Mouse (Mus musculus): Measurements from ENCODE around the gene F3. TPM values are rescaled to one million over a fixed set of nuclear protein-coding genes. Genes with fewer than 3 reads are reported as not detected.

F3 gene
- polyA plus RNA-seq, 1 experiment from 2014 or later = 1.7 TPM

DNA sequence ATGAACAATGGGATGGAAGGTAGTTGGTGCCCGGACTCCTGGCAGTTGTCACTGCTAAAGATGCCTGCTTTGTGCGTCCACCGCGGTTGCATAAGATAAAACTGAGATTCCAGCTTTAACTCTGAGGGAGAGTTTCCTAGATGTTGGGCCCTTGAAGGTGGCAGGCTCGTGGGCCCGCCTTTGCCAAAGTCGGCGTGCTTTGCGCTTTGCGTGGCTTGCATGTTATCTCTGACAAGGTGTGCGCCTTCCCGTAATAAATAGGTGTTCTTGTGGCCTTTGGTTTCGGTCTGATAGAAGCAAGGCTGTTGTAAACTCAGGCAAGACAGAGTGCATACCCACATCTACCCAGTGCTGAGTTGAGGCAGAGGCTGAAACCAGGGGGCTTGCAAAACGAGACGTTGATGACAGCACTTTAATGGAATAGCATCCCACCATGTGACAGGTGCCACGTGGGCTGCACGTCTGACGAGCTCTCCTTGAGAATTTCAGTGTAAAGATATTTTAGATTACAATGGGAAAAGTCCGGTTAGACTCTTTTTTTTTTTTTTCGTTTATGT is 709 bp downstream of the F3 start:
- Histone ChIP-seq H3K9ac (ENCODE audit: low read depth, low read length) (no peak overlapping the region), H3K4me3 (ENCODE audit: low read depth, low read length) (peak overlapping the region; percentile 58), H3K4me2 (peak overlapping the region; percentile 69), H3K36me3 (ENCODE audit: control insufficient read depth, insufficient read depth, low read length) (no peaks in the 10 kb centered on the region), H3K9me3 (ENCODE audit: control insufficient read depth, low read length) (no peaks in the 10 kb centered on the region), H3K27ac (ENCODE audit: low read depth, low read length) (no peak overlapping the region), H3K4me1 (replicated peaks; ENCODE audit: control insufficient read depth, insufficient read depth, low read length) (no peaks in the 10 kb centered on the region; the same call in 1 of the 2 replicates), H3K27me3 (replicated peaks; ENCODE audit: control insufficient read depth, insufficient read depth, low read length) (peaks cover 31% of the 10 kb centered on the region)
- WGBS = 9% methylated on average over 20 of the region's 20 CpGs
- no peak for ATAC-seq (replicated peaks; ENCODE audit: low FRiP score)
- DNase-seq (ENCODE audit: low spot score) = no peak

GRCm38 (mm10) chr3:121724553-121724952 is 1.2 kb downstream of the F3 start:
- WGBS = 47% methylated on average over 12 of the region's 12 CpGs
- Histone ChIP-seq H3K4me3 (ENCODE audit: low read depth, low read length) (no peak overlapping the region), H3K4me2 (no peak overlapping the region), H3K9ac (ENCODE audit: low read depth, low read length) (no peak overlapping the region), H3K36me3 (ENCODE audit: control insufficient read depth, insufficient read depth, low read length) (no peaks in the 10 kb centered on the region), H3K4me1 (replicated peaks; ENCODE audit: control insufficient read depth, insufficient read depth, low read length) (no peaks in the 10 kb centered on the region; the same call in 1 of the 2 replicates), H3K9me3 (ENCODE audit: control insufficient read depth, low read length) (no peaks in the 10 kb centered on the region), H3K27ac (ENCODE audit: low read depth, low read length) (no peak overlapping the region), H3K27me3 (replicated peaks; ENCODE audit: control insufficient read depth, insufficient read depth, low read length) (peaks cover 31% of the 10 kb centered on the region)
- ATAC-seq (replicated peaks; ENCODE audit: low FRiP score) (no peak), DNase-seq (ENCODE audit: low spot score) (no peak)

DNA sequence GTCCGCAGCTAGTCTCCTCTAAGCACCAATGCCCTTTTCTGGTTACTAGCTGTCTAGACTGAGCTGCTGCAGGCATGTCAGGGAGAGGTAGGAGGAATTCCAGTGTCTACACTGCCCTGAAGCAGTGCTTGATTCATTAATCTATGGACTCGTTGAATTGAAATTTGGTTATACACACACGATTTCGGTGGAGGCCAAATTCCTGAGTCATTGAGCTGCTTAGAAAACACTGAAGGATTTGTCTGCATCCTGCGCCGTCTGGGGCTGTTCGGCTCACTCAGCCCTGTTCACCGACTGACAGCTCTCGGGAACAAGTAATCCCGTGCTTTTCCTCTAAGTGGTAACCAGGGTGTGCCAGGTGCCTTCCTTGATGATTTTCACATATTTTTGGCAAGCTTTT is 2.3 kb downstream of the F3 start:
- Histone ChIP-seq H3K27me3 (replicated peaks; ENCODE audit: control insufficient read depth, insufficient read depth, low read length) (peaks cover 31% of the 10 kb centered on the region), H3K27ac (ENCODE audit: low read depth, low read length) (no peak overlapping the region), H3K9ac (ENCODE audit: low read depth, low read length) (no peak overlapping the region), H3K4me3 (ENCODE audit: low read depth, low read length) (no peak overlapping the region), H3K36me3 (ENCODE audit: control insufficient read depth, insufficient read depth, low read length) (no peaks in the 10 kb centered on the region), H3K4me2 (no peak overlapping the region), H3K4me1 (replicated peaks; ENCODE audit: control insufficient read depth, insufficient read depth, low read length) (no peaks in the 10 kb centered on the region; the same call in 1 of the 2 replicates), H3K9me3 (ENCODE audit: control insufficient read depth, low read length) (no peaks in the 10 kb centered on the region)
- DNase-seq (ENCODE audit: low spot score) (no peak), ATAC-seq (replicated peaks; ENCODE audit: low FRiP score) (no peak)
- 85% methylated on average over 10 of the region's 10 CpGs for WGBS

DNA sequence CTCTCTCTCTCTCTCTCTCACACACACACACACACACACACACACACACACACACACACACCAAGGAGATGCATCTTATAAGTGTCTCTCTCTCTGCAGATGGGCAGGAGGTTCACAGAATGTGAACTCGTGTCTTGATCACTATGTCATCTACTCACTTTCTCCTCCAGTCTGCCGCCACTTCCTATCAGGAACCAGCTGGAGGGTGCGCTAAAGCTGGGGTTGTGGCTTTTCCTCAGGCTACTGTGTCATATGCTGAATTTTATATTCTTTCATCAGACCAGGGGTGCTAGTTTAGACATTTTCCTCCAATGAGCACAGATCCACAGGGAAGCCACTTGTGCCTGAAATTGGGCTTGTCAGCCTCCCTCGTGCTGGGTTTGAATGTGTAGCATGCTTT is 6.3 kb downstream of the F3 start:
- Histone ChIP-seq H3K9me3 (ENCODE audit: control insufficient read depth, low read length) (no peaks in the 10 kb centered on the region), H3K4me3 (ENCODE audit: low read depth, low read length) (no peak overlapping the region), H3K9ac (ENCODE audit: low read depth, low read length) (no peak overlapping the region), H3K36me3 (ENCODE audit: control insufficient read depth, insufficient read depth, low read length) (no peaks in the 10 kb centered on the region), H3K4me1 (replicated peaks; ENCODE audit: control insufficient read depth, insufficient read depth, low read length) (no peaks in the 10 kb centered on the region), H3K27ac (ENCODE audit: low read depth, low read length) (no peak overlapping the region), H3K27me3 (replicated peaks; ENCODE audit: control insufficient read depth, insufficient read depth, low read length) (no peaks in the 10 kb centered on the region; the same call in 1 of the 2 replicates), H3K4me2 (no peak overlapping the region)
- no peak for DNase-seq (ENCODE audit: low spot score)
- WGBS = 48% methylated on average over 4 of the region's 4 CpGs
- no peak for ATAC-seq (replicated peaks; ENCODE audit: low FRiP score)

DNA sequence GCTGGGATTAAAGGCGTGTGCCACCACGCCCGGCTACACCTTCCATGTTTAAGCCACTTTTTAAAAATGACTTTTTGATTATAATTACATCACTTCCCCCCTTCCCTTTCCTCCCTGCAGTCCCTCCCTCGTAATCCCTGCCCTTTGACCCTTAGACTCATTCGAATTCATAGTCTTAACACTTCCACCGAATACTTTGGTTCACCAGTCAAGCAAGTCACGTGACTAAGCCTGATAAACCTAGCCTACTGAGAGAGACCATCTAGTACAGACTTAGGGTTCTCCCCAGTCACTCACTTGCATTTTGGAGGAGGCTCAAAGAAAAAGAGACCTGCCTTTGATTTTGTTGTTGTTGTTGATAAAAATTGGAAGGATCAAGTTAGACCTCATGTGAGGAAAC is 12.2 kb downstream of the F3 start:
- Histone ChIP-seq H3K27me3 (replicated peaks; ENCODE audit: control insufficient read depth, insufficient read depth, low read length) (no peaks in the 10 kb centered on the region), H3K9ac (ENCODE audit: low read depth, low read length) (no peak overlapping the region), H3K4me2 (no peak overlapping the region), H3K4me1 (replicated peaks; ENCODE audit: control insufficient read depth, insufficient read depth, low read length) (peaks cover 14% of the 10 kb centered on the region; the same call in 1 of the 2 replicates), H3K27ac (ENCODE audit: low read depth, low read length) (no peak overlapping the region), H3K9me3 (ENCODE audit: control insufficient read depth, low read length) (no peaks in the 10 kb centered on the region), H3K4me3 (ENCODE audit: low read depth, low read length) (no peak overlapping the region), H3K36me3 (ENCODE audit: control insufficient read depth, insufficient read depth, low read length) (no peaks in the 10 kb centered on the region)
- 76% methylated on average over 7 of the region's 7 CpGs for WGBS
- DNase-seq (ENCODE audit: low spot score) (no peak), ATAC-seq (replicated peaks; ENCODE audit: low FRiP score) (no peak)

- no peak overlapping the region for H3K9ac ChIP-seq (ENCODE audit: low read depth, low read length)
- no peak overlapping the region for H3K4me2 ChIP-seq
- no peaks in the 10 kb centered on the region for H3K27me3 ChIP-seq (replicated peaks; ENCODE audit: control insufficient read depth, insufficient read depth, low read length)
- ATAC-seq (replicated peaks; ENCODE audit: low FRiP score) (no peak), DNase-seq (ENCODE audit: low spot score) (peak; percentile 65)
- H3K9me3 ChIP-seq (ENCODE audit: control insufficient read depth, low read length) = no peaks in the 10 kb centered on the region
- no peaks in the 10 kb centered on the region for H3K36me3 ChIP-seq (ENCODE audit: control insufficient read depth, insufficient read depth, low read length)
- 38% methylated on average over 18 of the region's 18 CpGs for WGBS
- peaks cover 14% of the 10 kb centered on the region; the same call in 1 of the 2 replicates for H3K4me1 ChIP-seq (replicated peaks; ENCODE audit: control insufficient read depth, insufficient read depth, low read length)
- H3K27ac ChIP-seq (ENCODE audit: low read depth, low read length) = no peak overlapping the region
- H3K4me3 ChIP-seq (ENCODE audit: low read depth, low read length) = no peak overlapping the region
These were observed 12.8 kb downstream of the F3 start for GRCm38 (mm10) chr3:121736025-121736744.

GRCm38 (mm10) chr3:121737453-121737852 is 14.1 kb downstream of the F3 start:
- Histone ChIP-seq H3K9ac (ENCODE audit: low read depth, low read length) (no peak overlapping the region), H3K27me3 (replicated peaks; ENCODE audit: control insufficient read depth, insufficient read depth, low read length) (no peaks in the 10 kb centered on the region), H3K4me1 (replicated peaks; ENCODE audit: control insufficient read depth, insufficient read depth, low read length) (peaks cover 14% of the 10 kb centered on the region; the same call in 1 of the 2 replicates), H3K4me2 (no peak overlapping the region), H3K27ac (ENCODE audit: low read depth, low read length) (no peak overlapping the region), H3K36me3 (ENCODE audit: control insufficient read depth, insufficient read depth, low read length) (no peaks in the 10 kb centered on the region), H3K4me3 (ENCODE audit: low read depth, low read length) (no peak overlapping the region), H3K9me3 (ENCODE audit: control insufficient read depth, low read length) (no peaks in the 10 kb centered on the region)
- ATAC-seq (replicated peaks; ENCODE audit: low FRiP score) (no peak), DNase-seq (ENCODE audit: low spot score) (no peak)
- WGBS = 30% methylated on average over 1 of the region's 1 CpGs

DNA sequence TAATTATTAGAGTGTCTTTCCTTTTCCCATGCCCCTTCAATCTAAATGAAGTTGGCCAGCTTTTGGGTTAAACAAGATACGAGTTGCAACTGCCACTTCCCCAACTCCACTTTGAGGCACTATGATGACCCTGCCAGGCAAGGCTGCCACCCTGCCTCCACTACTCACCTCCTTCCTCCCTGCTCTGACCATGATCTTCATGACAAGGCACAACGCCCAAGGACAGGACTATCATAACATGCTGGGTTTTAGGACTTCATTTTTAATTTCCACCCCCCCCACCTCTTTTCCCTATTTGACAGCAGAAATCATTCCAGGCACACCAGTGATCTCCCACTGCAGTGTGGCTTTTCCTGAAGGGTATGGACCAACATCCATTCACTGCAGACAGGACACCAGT is 14.6 kb downstream of the F3 start:
- no peak overlapping the region for H3K27ac ChIP-seq (ENCODE audit: low read depth, low read length)
- 55% methylated on average over 2 of the region's 2 CpGs for WGBS
- no peaks in the 10 kb centered on the region for H3K9me3 ChIP-seq (ENCODE audit: control insufficient read depth, low read length)
- no peak overlapping the region for H3K4me2 ChIP-seq
- no peaks in the 10 kb centered on the region for H3K27me3 ChIP-seq (replicated peaks; ENCODE audit: control insufficient read depth, insufficient read depth, low read length)
- DNase-seq (ENCODE audit: low spot score) (no peak), ATAC-seq (replicated peaks; ENCODE audit: low FRiP score) (no peak)
- peaks cover 14% of the 10 kb centered on the region; the same call in 1 of the 2 replicates for H3K4me1 ChIP-seq (replicated peaks; ENCODE audit: control insufficient read depth, insufficient read depth, low read length)
- no peak overlapping the region for H3K4me3 ChIP-seq (ENCODE audit: low read depth, low read length)
- H3K36me3 ChIP-seq (ENCODE audit: control insufficient read depth, insufficient read depth, low read length) = no peaks in the 10 kb centered on the region
- no peak overlapping the region for H3K9ac ChIP-seq (ENCODE audit: low read depth, low read length)

Measured in liver, embryonic 11.5 days (tissue).